Mouse (Mus musculus): ENCODE data around the gene Acad12. TPM values are rescaled to one million over a fixed set of nuclear protein-coding genes. Genes with fewer than 3 reads are reported as not detected.
"Not testable (repeated sequence)": the region's sequence is repeated elsewhere in the genome, so short reads cannot be mapped to it uniquely, and the experiment has no call there.

Gene Acad12
- polyA plus RNA-seq, 1 experiment = not detected

DNA sequence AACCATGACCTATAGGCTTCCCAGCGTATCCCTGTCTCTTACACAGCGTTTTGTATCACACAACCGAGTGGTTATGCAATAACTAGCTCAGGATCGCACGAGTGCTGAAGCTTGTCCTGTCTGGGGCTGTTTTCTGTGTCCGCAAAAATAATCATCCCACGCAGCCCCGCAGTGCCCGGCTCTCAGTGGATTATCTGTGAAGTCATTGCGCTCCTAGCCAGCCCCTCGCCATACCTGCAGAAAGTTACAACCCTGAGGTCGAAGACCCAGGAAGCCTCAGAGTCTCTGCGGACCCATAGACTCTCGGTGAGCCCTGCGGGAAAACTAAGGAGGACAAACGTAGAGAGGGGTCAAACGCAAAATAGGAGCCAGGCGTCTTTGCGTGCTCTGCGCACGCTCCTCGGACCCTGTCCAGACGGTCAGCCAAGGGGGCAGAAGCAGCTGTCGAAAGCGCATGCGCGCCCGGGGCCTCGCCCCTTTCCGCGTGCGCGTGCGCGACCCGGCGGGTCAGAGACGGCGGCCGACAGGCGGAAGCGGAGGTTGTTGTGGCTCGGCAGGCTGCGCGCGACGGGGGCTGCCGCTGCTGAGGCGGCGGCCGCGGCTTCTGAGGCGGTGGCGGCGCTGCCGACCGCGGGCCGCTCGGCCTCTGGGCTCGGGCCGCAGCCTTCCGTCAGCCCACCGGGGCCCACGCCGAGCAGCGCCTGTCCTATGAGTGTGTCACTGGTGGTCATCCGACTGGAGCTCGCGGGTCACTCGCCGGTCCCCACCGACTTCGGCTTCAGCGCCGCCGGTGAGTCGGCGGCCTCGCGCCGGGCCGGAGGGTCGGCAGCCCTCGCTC lies 41.5 kb upstream of the Acad12 start, which contains the start of the genes Acad10 and Brap:
TSS of gene Acad10 (minus strand) at position 456 of the 838 bp plus-strand sequence.
TSS of gene Brap (plus strand) at position 505 of the 838 bp plus-strand sequence.
- H3K27ac ChIP-seq (ENCODE audit: insufficient read depth, low read depth, low read length) = peak within 1 kb of the TSS; percentile 27; the same call in 1 of the 2 replicates
- peak; percentile 85 for TF ChIP-seq POLR2A (IDR thresholded peaks at IDR 0.05; ENCODE audit: insufficient read depth, low read depth, low read length)
- no peak for TF ChIP-seq CTCF (IDR thresholded peaks at IDR 0.05; ENCODE audit: insufficient read depth, low read depth, low read length)
- WGBS = under 1% methylated on average over 85 of the region's 85 CpGs
- peaks cover 10% of the 10 kb centered on the region; the same call in 1 of the 2 replicates for H3K4me1 ChIP-seq (ENCODE audit: control insufficient read depth, insufficient read depth, low read length)
- H3K4me3 ChIP-seq (ENCODE audit: insufficient read depth, low read depth, low read length) = peak within 1 kb of the TSS; percentile 85

DNA sequence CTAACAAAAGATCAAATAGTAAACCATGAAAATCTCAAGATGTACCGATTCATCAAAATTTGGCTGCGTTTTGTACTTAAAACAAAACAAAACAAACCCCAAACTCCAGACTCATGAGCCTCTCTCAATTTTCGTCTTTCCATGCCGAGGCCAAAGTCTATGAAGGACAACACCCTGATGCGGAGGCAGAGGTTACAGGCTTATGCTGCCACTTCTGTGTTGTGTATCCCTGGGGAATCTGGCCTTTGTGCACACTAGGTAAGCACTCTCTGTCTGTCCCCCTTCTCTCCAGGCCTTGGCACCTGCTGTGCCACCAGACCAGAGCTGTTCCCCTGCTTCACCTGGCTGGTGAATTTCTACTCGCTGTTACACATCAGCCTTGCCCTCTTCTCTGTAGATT lies 38.9 kb upstream of the Acad12 start:
- not testable (repeated sequence) for H3K4me1 ChIP-seq (ENCODE audit: control insufficient read depth, insufficient read depth, low read length); H3K4me3 ChIP-seq (ENCODE audit: insufficient read depth, low read depth, low read length); H3K27ac ChIP-seq (ENCODE audit: insufficient read depth, low read depth, low read length)
- 87% methylated on average over 6 of the region's 6 CpGs for WGBS

DNA sequence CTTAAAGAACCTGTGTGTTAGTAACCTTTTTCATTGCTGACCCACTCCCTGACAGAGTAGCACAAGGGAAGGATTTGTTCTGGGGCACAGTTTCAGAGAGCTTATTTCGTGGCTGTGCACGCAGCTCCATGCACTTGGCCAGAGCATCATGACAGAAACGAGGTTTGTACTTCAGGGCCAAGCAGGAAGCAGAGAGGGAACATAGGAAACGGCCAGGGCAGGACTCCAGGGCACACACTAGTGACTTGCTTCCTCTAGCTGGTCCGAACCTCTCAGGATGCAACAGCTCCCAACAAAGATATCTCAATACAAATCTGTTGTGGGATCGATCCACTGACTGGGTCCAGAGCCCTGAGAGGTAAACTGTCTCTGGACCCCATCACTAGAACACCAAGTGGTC lies 38.1 kb upstream of the Acad12 start:
- H3K27ac ChIP-seq (ENCODE audit: insufficient read depth, low read depth, low read length); H3K4me3 ChIP-seq (ENCODE audit: insufficient read depth, low read depth, low read length); H3K4me1 ChIP-seq (ENCODE audit: control insufficient read depth, insufficient read depth, low read length): not testable (repeated sequence)
- 78% methylated on average over 6 of the region's 6 CpGs for WGBS

DNA sequence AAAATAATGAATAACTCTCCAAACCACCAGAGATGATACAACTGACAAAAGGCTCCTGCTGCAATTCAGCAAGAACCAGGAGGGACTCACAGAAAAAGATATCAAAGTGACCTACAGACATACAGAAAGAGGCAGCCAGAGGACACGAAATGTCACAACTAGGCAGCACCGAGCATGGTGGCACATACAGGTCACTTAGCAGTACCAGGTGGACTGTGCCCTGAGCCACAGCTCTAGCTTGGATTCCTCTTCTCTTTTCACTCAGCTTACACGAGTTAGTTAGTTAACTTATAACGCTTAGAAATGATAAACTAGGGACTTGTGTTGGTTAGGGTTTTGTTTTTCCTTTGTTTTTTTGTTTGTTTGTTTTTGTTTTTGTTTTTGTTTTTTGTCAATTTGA lies 35.8 kb upstream of the Acad12 start:
- Histone ChIP-seq H3K4me3 (ENCODE audit: insufficient read depth, low read depth, low read length) (no peak overlapping the region), H3K4me1 (ENCODE audit: control insufficient read depth, insufficient read depth, low read length) (no peaks in the 10 kb centered on the region), H3K27ac (ENCODE audit: insufficient read depth, low read depth, low read length) (no peak overlapping the region)
- 87% methylated on average over 4 of the region's 4 CpGs for WGBS
- TF ChIP-seq POLR2A (IDR thresholded peaks at IDR 0.05; ENCODE audit: insufficient read depth, low read depth, low read length) (no peak), CTCF (IDR thresholded peaks at IDR 0.05; ENCODE audit: insufficient read depth, low read depth, low read length) (no peak)

DNA sequence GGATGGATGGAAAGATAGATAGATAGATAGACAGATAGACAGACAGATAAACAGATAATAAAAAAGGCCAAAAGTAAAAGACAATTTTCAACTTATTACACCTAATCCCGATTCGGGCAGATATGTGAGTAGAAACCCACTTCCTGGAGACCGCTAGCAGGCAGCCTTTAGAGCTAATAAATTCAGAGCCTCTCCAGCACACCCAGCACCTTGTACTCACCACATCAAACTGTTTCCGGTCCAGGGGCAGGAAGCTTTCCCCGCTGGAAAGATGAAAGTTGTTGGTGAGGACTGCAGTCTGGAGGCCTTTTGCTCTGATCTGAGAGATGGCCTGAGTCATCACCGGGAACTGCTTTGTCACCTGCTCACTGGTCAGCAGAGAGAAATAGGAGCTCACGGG lies 30.4 kb upstream of the Acad12 start:
- Histone ChIP-seq H3K4me1 (ENCODE audit: control insufficient read depth, insufficient read depth, low read length) (no peaks in the 10 kb centered on the region), H3K4me3 (ENCODE audit: insufficient read depth, low read depth, low read length) (no peak overlapping the region), H3K27ac (ENCODE audit: insufficient read depth, low read depth, low read length) (no peak overlapping the region)
- no peak for TF ChIP-seq CTCF (IDR thresholded peaks at IDR 0.05; ENCODE audit: insufficient read depth, low read depth, low read length)
- no peak for TF ChIP-seq POLR2A (IDR thresholded peaks at IDR 0.05; ENCODE audit: insufficient read depth, low read depth, low read length)
- WGBS = 84% methylated on average over 7 of the region's 7 CpGs

DNA sequence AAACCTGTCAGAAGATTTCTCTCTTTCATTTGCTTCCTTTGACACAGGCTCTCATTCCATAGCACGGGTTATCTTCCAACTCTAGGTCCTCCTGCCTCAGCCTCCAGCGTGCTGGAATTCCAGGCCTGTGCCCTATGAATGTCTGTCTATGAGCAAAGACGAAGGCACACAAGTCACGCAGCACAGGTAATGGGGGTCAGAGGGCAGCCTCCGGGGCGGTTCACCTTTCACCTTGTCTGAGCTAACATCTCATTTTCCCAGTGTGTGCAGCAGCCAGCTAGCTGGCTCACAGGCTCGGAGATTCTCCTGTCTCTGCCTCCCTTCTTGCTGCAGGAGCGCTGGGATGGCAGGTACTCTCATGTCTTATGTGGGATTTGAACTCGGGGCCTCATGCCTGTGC lies 20.9 kb upstream of the Acad12 start:
- no peak overlapping the region for H3K4me3 ChIP-seq (ENCODE audit: insufficient read depth, low read depth, low read length)
- 94% methylated on average over 9 of the region's 9 CpGs for WGBS
- no peaks in the 10 kb centered on the region for H3K4me1 ChIP-seq (ENCODE audit: control insufficient read depth, insufficient read depth, low read length)
- TF ChIP-seq CTCF (IDR thresholded peaks at IDR 0.05; ENCODE audit: insufficient read depth, low read depth, low read length) (no peak), POLR2A (IDR thresholded peaks at IDR 0.05; ENCODE audit: insufficient read depth, low read depth, low read length) (no peak)
- H3K27ac ChIP-seq (ENCODE audit: insufficient read depth, low read depth, low read length) = no peak overlapping the region

DNA sequence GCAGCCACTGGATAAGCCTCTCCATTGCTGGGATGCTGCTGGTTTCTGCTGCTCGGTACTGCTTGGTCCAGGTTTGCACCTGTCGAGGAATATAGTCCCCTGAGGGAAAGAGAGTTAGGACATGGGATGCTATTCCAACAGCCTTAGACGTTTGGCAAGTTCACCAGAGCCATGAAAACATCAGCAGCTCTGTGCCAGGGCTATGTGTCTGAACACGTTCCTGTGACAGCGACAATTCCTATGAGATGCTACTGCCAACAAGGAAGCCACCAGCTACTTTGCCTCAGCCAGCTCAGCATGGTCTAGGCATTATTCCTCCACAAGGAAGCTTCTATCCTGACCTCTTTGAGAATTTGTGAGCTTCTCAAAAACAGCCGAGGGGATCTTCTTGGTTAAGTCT lies 18.6 kb upstream of the Acad12 start:
- H3K4me1 ChIP-seq (ENCODE audit: control insufficient read depth, insufficient read depth, low read length) = no peaks in the 10 kb centered on the region
- no peak overlapping the region for H3K4me3 ChIP-seq (ENCODE audit: insufficient read depth, low read depth, low read length)
- 88% methylated on average over 6 of the region's 6 CpGs for WGBS
- TF ChIP-seq CTCF (IDR thresholded peaks at IDR 0.05; ENCODE audit: insufficient read depth, low read depth, low read length) (no peak), POLR2A (IDR thresholded peaks at IDR 0.05; ENCODE audit: insufficient read depth, low read depth, low read length) (no peak)
- H3K27ac ChIP-seq (ENCODE audit: insufficient read depth, low read depth, low read length) = no peak overlapping the region

DNA sequence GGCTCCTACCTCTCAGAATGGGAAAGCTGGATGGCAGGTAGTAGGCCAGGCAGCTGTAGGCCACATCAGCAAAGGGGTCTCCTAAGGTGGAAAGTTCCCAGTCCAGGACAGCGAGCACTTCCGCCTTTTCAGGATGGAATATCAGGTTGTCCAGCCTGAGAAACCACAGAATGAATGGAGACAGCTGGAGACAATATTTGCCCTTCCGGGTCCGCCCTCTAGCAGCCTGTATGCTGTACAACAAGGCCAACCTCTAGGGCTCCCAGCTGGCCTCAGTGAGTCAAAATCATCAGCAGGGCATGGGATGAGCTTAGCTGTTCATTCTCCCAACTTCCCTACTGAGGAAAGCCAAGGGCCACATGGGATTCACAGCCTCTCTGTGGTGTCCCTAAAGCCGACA lies 15.9 kb upstream of the Acad12 start:
- H3K4me3 ChIP-seq (ENCODE audit: insufficient read depth, low read depth, low read length) = no peak overlapping the region
- H3K4me1 ChIP-seq (ENCODE audit: control insufficient read depth, insufficient read depth, low read length) = no peaks in the 10 kb centered on the region
- WGBS = 96% methylated on average over 5 of the region's 5 CpGs
- H3K27ac ChIP-seq (ENCODE audit: insufficient read depth, low read depth, low read length) = no peak overlapping the region
- TF ChIP-seq POLR2A (IDR thresholded peaks at IDR 0.05; ENCODE audit: insufficient read depth, low read depth, low read length) = no peak
- no peak for TF ChIP-seq CTCF (IDR thresholded peaks at IDR 0.05; ENCODE audit: insufficient read depth, low read depth, low read length)

DNA sequence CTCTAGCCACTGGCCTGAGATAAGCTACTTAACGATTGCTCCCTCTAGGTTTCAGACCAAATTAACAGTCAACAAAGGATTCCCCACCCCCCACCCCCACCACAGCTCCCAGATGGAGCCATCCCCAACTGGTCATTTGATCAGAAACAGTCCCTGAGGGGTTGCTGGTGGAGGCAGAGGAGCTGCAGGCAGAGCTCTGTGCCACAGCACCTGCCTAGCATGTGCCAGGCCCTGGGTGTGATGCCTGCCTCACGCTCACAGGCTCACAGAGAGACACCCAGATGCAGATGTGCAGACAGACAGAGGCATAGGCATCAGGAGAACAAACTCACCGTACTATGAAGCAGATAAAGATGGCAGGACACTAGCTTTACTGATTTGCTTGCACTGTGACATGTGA lies 14.1 kb upstream of the Acad12 start:
- TF ChIP-seq POLR2A (IDR thresholded peaks at IDR 0.05; ENCODE audit: insufficient read depth, low read depth, low read length) (no peak), CTCF (IDR thresholded peaks at IDR 0.05; ENCODE audit: insufficient read depth, low read depth, low read length) (no peak)
- 58% methylated on average over 3 of the region's 3 CpGs for whole genome bisulfite sequencing
- Histone ChIP-seq H3K4me3 (ENCODE audit: insufficient read depth, low read depth, low read length) (no peak overlapping the region), H3K4me1 (ENCODE audit: control insufficient read depth, insufficient read depth, low read length) (no peaks in the 10 kb centered on the region), H3K27ac (ENCODE audit: insufficient read depth, low read depth, low read length) (no peak overlapping the region)

DNA sequence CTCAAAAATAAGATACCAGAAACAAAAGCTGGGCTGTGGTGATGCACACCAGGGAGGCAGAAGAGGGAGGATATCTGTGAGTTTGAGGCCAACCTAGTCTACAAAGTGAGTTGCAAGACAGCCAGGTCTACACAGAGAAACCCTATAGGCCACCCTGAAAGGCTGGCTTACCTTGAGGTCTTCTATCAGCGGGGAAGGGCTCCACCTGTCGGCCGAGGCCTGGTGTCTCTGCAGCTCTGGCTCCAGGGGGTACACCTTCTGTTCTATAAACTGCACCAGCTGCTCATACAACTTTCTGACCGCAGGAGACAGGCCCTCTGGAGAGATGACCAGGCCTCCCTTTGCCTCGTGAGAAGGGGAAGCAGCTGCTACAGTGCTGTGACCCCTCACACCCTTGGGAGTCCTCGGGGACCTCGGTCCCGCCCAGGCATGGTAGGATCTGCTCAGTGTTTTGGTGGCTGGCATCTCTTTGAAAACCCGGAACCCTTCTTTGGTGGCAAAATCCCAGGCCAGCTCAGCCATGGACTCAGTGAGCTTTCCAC lies 12.4 kb upstream of the Acad12 start:
- H3K4me3 ChIP-seq (ENCODE audit: insufficient read depth, low read depth, low read length); H3K27ac ChIP-seq (ENCODE audit: insufficient read depth, low read depth, low read length); H3K4me1 ChIP-seq (ENCODE audit: control insufficient read depth, insufficient read depth, low read length): not testable (repeated sequence)
- WGBS = 70% methylated on average over 8 of the region's 9 CpGs

Data from olfactory bulb, adult 2 months (tissue).